Mouse (Mus musculus): ENCODE measurements around the gene Hoxc9.

Gene Hoxc9

DNA sequence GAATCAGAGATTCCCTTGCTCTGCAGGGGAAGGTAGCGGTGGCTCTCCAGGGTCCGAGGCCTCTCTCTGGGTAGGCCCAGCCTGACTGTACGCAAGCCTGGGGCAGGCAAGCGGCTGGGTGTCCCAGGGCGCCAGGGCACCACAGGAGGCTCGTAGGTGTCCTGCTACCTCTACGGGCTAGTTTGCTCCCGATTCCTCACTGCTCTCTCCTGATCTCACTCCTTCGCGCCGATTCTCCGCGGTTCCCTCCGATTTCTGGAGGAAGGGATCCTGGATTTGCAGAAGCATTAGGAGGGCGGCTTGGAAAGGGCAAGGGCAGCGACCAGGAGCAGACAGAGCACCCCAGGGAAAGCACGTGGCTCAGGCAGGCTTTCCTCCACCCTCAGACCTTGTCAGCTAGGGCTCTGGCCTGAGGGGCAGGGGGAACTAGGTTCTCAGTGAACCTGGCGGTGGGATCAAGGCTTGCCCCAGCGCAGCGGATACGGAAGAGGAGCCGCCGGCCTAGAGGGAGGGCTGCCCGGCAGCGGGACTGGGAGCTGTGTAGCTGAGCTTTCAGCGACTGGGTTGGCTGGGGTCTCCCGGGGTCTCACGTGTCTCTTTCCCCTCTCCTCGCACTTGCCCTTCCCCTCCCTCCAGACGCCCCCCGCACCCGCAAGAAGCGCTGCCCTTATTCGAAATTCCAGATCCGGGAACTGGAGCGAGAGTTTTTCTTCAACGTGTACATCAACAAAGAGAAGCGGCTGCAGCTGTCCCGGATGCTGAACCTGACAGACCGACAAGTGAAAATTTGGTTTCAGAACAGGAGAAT, 20.2 kb upstream of the Hoxc9 start:
- no peak for DNase-seq (ENCODE audit: low read depth)

DNA sequence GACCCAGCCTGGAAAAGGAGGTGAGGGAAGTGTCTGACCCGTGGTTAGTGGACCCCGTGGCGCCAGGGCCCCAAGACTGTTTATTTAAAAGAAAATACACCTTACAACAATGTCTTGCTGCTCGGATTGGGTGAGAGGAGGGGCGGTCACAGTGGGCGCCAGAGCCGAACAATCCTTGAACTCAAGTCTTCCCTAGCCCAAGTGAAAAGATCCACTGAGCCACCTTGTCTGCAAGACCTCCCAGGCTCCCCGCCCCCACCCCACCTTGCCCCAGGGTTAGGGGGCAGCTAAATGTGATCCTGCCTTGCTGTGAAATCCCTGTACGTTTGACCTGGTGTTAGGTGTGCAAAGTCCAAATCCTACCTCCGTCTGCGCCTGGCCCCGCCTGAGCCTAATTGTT, 19.3 kb upstream of the Hoxc9 start:
- no peak for DNase-seq (ENCODE audit: low read depth)

DNA sequence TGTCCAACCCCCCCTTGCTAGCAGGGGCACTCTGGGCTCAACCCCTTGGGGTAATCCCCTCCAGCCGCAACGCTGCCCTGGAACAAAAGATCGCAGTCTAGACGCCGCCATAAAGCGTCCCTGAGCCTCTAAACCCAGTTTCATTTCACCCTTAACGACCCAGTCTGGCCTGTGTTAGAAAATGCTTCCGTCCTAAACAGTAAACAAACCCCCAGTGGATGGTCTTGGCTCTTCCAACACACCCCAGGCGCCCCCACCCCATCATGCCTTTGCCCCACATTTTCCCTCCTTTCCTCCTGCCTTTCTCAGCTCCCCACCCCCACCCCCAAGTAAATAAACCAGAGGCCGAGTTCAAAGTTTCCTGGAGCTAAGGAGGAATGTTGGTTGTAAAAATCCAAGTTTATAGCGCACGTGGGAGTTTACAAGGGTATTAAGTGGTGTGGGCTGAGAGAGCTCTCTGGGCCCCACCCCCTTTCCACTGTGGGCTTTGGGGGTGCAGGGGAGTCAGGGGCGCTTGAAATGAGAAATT, 16.5 kb upstream of the Hoxc9 start:
- DNase-seq (ENCODE audit: low read depth), result no peak

DNA sequence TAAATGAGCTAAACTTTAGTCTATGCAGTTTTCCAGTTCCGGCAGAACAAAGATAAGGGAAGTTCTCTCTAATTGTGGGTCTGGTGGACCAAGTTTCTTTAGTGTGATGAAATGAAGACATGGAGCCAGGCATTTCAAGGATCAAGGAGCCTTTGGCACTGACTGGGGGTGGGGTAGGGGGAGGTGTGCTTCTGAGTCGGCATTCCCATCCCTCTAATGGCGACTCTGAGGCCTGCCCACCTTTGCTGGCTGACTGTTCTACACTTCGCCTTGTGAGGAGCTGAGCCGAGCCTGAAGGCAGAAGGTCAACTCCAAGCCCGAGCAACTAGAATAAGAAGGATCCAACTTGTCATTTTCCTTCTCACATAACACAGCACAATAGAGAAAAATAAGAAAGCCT, 14.5 kb upstream of the Hoxc9 start:
- DNase-seq (ENCODE audit: low read depth), result no peak

DNA sequence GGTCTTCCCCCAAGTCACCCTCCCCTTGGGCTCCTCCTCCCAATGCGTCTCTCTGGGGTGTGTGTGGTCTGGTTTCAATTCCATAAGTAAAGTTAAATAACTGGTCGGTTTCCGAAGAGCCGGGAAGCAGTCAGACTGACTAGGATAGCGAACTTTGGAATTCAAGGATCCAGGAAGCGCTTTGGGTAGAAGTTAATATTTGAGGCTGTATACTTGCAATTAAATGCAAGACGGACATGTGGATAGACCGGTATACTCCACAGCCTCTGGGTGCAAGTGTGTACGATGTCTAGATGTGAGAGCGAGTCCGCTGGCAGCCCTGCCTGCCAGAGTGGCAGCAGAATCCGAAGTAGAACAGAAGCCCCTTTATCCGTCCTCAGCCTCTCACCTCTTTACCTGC, 13.7 kb upstream of the Hoxc9 start:
- DNase-seq (ENCODE audit: low read depth), result no peak

DNA sequence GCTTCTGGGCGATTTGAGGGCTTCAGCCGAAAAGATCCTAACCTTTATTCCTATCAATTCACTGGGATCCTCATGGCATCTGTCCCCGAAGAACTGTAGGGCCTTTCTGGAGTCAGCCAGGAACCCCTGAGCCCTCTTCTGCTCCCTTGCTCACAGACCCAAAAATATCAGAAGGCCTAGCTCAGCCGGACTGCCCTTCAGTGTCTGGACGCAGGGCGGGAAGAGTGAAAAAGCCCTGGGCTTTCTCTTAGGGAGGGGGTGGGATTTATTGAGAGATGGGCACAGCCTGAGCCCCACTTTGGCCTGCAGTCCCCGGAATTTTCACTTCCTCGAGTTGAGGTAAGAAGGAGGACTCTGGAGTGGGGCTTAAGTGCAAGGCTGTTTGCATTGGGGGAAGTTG, 13.0 kb upstream of the Hoxc9 start:
- DNase-seq (ENCODE audit: low read depth), result no peak

DNA sequence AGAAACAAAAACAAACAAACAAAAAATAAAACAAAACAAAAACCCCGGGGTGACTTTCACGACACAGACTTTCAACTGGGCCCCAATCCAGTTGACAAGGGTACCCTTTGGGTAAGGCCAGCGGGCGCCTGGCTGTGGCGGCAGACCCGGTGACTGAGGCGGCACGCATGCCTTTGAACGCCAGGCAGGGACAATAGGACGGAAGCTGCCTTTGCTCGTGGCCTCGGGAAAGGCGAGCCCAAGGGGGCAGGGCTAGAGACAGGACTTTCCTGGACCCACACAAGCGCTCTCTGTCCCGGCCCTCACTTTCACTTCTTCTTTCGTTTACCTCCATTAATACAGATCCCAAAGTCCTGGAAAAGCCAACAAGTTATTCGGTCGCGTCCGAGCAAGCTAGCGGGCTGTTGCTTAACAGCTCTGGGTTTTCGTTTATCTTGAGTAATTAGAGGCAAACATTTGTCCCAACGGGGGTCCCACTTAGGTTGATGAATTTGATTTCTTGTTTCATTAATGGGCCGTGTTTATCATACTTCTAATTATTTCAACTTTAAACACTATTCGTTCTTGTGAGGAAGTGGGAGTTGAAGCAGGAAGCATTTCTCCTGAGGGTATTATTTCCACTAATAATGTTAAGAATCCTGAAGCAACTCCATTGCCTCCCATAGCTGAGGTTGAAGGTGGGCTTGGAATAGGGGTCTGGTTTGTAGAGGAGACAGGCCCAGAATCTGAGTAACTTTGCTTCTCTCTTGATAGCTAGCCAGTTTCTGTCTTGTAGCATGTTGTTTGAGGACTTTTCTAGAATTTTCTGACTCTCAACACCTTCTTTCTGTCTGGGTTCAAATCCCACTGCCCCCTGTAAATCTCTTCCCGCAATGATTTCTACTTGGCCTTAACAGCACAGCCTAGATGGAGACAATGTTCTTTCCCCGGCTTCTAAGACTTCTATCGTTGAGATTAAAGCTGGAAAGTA, 12.3 kb upstream of the Hoxc9 start:
- DNase-seq (ENCODE audit: low read depth), result no peak

DNA sequence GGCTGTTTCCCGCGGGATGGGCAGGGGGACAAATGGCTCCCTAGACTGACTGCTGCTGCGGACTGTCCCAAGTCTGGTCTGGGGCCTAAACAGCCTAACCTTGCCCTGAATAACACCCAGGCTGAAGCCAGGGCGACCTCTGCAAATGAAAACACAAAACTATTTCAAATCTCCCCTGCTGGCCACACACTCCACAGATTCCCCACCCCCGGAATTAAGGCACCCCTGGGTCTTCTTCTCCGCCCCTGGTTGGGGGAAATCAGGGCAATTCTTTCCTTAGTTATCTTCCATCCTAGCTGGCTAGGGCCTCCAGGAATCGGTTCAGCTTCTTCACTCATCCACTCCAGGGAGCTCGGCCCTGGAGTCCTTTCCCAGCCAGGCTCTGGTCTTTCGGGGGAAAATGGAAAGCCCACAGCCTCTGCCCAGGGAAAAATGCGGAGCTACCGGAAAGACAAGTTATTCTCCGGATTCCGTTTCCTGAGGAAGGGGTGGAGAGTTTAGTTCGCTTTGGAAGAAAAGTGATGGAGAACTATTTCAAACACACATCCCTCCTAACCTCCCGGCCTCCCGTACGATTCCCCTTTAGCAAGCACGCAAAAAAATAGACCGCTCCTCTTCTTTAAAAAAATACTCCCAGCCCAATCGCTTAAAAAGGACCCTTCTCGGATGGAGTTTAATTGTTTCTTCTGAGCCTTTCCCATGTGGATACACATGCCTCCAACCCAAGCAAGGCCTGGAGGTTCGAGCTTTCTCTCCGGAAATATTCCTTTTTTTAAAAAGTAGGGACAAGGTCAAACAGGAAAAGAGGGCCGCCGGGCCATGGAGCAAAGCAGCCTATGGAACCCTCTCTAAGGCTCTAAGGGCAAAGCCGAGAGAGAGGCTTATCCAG, 11.0 kb upstream of the Hoxc9 start:
- no peak for DNase-seq (ENCODE audit: low read depth)

DNA sequence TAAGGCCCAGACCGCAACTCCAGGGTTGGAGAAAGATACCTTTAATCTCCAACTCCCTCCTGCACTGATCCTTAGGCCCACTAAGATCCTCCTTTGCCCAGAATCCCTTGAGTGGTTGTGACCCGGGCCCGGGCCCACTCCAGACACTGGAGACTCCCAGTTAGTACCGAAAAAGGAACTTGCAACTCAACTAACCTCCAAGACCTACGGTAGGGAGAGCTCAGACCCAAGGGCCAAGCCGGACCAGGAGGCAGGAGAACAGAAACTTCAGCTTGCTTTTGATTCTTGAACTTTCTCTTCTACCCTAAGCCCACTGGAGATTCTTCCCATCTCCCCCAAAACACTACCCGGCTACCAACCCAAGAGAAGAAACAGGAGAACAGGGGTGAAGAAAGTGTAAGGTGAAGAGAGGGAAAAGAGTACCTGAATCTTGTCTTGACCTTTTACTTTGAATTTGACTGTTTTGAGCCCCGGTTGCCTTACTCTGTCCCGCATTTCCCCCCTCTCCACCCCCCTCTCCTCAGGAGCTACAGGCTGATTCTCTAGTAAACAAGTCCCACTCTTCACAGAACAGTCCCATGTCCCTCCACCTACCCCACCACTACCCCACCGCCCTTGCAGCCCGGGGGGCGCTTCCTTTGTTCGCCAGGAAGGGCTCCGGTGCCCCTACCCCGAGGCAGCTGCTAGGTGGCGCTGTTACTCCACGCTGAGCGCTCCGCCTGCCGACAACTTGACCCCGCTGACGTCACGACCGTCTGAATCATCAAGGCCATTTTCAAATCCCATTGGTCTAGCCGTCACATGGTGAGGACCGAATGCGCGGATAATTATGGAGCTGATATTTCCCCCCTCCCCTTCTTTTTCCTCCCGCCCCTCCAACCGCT, 10.1 kb upstream of the Hoxc9 start:
- peak; percentile 69 for DNase-seq (ENCODE audit: low read depth)

DNA sequence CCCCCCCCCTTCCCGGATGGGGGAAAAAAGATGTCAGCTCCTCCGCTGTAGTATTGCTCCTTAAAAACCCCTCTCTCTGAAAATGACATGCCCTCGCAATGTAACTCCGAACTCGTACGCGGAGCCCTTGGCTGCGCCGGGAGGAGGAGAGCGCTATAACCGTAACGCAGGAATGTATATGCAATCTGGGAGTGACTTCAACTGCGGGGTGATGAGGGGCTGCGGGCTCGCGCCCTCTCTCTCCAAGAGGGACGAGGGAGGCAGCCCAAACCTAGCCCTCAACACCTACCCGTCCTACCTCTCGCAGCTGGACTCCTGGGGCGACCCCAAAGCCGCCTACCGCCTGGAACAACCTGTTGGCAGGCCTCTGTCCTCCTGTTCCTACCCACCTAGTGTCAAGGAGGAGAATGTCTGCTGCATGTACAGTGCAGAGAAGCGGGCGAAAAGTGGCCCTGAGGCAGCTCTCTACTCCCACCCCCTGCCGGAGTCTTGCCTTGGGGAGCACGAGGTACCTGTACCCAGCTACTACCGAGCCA, 9.4 kb upstream of the Hoxc9 start, which contains the start of gene Hoxc10:
Gene Hoxc10 (plus strand): TSS at position 21 of the 536 bp plus-strand sequence.
- no peak for DNase-seq (ENCODE audit: low read depth)

DNA sequence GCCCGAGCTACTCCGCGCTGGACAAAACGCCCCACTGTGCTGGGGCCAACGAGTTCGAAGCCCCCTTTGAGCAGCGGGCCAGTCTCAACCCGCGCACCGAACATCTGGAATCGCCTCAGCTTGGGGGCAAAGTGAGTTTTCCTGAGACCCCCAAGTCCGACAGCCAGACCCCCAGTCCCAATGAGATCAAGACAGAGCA, 9.0 kb upstream of the Hoxc9 start, which contains the start of gene Hoxc5:
Gene Hoxc5 (plus strand): TSS at position 132 of the 199 bp plus-strand sequence.
- DNase-seq (ENCODE audit: low read depth), result no peak

DNA sequence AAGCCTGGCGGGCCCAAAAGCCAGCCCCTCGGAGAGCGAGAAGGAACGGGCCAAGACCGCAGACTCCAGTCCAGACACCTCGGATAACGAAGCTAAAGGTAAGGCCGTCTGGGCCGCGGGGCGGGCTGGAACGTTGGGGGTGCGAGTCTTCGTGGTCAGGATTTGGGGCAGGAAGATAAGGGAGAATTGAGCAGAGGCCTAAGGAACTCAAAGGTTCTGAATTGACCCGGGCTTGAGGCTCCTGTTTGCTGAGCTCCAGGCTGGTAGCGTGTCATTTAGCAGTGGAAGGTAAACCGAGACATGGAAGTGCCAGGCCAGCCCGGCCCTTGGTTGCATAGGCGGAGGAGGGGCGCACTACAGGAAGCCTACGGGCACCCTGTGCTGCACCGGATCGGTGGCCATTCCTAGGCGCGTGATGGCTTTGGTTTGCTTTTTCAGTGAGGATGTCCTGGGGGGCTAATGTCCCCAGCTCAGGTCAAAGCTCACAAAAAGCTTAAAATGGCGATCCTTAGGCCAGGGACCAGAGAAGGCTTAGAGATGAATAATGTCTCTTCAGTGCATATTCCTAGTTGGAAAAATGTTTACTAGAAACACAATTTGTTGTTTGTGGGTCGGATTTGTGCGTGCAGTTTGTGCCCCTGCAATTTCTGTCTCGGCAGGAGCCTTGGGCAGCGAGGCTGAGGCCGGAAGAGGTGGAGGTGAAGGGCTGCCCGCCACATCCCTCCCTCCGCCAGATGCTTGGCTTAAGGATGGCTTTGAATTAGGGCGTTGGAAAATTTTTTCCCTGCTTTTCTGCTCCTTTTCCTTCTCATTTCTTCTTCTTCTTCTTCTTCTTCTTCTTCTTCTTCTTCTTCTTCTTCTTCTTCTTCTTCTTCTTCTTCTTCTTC, 8.5 kb upstream of the Hoxc9 start:
- no peak for DNase-seq (ENCODE audit: low read depth)

DNA sequence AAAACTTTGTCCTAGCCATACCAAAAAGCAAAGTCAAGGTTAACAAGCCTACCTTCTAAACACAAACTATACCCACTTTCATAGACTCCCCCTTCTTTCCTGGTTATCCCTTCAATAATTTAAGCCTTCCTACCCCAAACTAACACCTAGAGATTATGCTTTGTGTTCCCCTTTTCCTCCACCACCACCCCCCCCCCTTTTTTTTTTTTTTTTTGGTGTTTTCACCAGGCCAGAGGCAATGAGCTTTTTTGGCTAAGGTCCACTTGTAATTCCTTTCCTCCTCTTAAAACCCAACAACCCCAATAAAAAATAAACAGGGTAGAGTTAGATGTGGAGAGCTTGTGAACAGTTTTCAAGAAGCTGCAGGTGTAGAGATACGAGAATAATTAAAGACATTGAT, 6.9 kb upstream of the Hoxc9 start:
- no peak for DNase-seq (ENCODE audit: low read depth)

DNA sequence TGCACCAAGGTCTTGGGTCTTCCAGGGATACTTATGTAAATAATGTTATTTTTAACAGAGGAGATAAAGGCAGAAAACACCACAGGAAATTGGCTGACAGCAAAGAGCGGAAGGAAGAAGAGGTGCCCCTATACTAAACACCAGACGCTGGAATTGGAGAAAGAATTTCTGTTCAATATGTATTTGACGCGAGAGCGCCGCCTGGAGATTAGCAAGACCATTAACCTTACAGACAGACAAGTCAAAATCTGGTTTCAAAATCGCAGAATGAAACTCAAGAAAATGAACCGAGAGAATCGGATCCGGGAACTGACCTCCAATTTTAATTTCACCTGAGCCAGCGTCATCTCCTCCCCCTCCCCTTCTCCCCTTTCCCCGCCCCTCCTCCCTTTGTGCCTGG, 5.5 kb upstream of the Hoxc9 start:
- DNase-seq (ENCODE audit: low read depth), result no peak

DNA sequence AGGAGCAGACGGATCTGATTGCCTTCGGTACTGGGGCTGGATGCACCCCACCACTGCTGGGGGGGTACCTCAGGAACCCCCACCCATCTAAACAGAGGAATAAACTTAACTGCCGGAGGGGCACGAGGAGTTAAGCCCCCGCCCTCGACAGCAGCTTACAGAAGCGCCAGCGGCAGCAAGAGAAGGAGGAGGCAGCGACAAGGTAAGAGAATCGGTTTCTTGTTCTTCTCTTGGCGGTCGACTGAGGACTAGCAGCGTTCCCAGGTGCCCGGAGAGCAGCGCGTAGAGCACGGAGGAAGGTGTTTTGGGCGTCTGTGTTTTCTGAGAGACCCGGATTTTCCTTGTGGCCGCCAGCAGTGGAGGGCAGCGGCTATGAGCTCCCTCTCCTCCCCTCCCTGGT, 4.0 kb upstream of the Hoxc9 start:
- no peak for DNase-seq (ENCODE audit: low read depth)

DNA sequence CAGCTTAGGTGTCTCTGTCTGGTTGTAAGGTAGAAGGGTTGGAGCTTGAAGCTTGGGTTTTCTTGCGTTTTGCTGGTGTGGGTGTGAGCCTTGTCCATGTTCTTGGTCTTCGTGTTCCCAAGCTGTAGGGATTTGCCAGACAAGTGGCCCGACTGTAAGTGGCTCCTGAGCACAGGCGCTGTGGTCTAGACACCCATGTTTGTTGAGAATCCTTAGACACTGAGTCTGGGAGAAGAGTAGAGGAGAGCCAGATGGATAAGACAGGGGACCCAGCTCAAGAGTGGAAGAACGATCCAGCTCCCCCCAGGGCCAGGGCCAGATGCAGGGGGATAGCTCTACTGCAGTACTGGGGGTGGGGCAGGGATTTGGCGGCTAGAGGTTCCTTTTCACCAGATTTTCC, 3.5 kb upstream of the Hoxc9 start:
- no peak for DNase-seq (ENCODE audit: low read depth)

DNA sequence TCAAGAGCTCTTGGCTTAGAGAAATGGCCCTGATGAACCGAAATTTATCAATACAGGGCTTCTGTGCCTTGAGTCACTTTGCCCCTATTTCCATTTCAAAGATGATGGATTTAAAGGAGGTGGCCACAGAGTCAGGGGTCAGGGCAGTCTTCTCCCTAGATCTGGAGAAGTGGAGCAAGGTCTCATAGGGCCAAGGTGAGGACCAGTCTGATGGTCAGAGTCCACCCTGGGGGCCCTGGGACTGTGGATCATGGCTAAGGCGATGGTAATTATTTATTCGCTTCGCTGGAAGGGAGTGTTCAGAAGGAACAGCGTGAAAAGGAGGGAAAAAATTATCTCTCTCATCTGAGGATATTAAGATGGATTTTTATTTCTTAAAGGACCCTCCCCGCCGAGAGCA, 1.2 kb upstream of the Hoxc9 start:
- DNase-seq (ENCODE audit: low read depth), result no peak

DNA sequence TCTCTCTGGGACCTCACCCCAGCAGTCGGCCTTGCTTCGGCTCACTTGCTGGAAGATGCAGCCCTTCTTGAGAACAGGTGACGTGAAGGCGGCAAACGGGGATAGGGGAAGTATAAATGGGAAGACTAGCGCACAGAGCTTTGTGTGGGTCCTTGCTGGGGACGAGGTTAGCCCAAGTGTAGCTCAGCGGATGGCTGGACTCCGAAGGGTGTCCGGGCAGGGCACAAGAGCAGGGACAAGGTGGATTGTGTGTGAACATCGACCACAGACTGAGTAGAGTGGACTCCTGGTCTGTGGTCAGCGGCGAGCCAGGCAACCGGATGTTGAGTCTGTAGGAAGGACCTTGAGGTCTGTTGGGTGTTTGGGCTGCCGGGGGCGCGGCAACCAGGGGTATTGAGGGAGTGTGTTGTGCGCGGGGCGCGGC, 539 bp upstream of the Hoxc9 start:
- DNase-seq (ENCODE audit: low read depth), result no peak

DNA sequence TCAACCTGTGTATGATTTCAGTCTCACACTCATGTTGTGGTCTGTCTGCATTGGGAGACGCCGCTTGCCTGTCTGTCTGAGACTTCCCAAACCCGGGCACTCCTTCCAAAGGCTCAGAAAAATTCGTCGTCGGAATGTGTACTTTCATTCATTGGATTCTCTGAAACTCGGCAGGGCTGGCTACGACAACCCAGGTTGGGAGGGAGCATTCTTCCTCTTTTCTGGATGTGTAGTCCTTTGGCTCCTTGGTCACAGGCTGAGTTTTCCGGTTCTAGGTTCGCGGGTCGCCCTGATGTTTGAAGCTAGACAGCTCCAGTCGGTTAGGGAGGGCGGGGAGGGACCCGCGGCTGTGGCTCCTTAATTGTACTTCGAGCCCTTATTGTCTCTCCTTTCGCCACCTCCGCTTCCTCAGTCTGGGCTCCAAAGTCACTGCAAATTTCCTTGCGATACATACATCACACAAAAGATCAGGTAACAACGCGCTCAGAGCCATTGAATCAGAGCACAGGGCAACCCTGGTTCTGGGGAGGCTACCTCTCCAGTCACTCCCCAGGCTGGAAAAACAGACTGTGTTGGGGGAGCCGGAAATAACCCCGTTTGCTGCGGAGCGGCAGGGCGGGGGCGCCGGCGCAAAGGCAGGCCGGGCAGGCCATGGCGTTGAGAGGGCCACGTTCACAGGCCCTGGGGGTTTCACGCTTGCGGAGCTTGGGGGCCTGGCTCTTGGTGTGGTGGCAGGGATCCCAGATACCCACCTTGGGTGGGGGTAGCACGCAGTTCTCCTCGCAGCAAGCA, 588 bp downstream of the Hoxc9 start:
- no peak for DNase-seq (ENCODE audit: low read depth)

Measured in c-Kit-positive CD71-negative TER-119-negative erythroid progenitor cells, embryonic 14.5 days (primary cell).